Mouse (Mus musculus) E14TG2a.4 (cell line): ENCODE results near the gene Lrguk.

Experiments
- CTCF ChIP-seq: conservative IDR thresholded peaks from 2 replicates; pipeline ENCODE4 v1.5.1; 2014; ENCODE audit warnings: low read length
- NANOG ChIP-seq: IDR thresholded peaks from 2 replicates; pipeline ENCODE4 v1.6.1; 2014; ENCODE audit warnings: borderline replicate concordance, low read length, mixed read lengths

DNA sequence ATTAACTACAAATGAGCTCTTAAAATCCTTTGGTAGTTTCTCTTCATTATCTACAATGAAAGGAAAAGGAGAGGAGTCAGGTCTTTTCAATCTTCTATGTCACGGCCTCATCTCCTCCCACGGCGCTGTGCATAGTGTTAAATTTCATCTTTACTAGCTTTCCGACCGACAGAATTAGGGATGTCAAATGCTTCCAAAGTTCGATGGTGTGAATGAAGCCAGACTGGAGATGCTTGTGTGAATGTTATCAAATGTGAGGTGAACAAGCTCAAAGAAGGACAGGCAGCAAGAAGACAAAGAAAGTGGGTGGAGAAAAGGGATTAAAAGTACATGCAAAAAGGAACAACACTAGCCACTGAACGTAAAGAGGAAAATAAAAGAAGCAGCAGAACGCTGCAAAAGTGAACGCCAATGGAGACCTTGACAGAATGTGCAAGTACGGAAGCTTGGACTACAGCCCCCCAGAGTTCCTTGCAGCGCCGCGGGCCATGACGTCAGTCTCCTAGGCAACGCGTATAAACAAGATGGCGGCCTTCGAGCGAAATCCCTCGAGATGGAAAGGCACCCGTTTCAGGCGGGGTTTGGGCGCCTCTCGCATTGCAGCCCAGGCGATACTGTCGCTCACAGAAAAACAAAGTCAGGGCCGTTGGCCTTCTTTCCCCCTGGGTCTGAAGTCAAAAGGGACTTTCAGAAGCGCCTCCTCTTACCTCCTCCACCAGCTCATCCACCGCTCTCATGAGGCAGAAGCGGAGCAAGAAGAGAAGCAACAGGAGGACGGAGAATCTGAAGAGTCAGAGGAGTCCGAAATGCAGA is at the start of gene Lrguk:
- TF ChIP-seq CTCF (no peak), NANOG (no peak)
